Mouse (Mus musculus): ENCODE data around the gene Tinagl1.

Tinagl1 gene

GRCm38 (mm10) chr4:130175072-130175711, at the start of gene Tinagl1:
TSS of gene Tinagl1 (minus strand) at chr4:130175122.
- DNase-seq (ENCODE audit: low spot score in 2 of 2): no peak

- no peak for DNase-seq (ENCODE audit: low spot score in 2 of 2)
These were observed 49.1 kb upstream of the Tinagl1 start for GRCm38 (mm10) chr4:130224071-130224470.

- DNase-seq (ENCODE audit: low spot score in 2 of 2): no peak
These were observed 47.3 kb upstream of the Tinagl1 start, which contains the start of gene Gm853 for GRCm38 (mm10) chr4:130222179-130222578. TSS of gene Gm853 (minus strand) at chr4:130222401.

- no peak for DNase-seq (ENCODE audit: low spot score in 2 of 2)
These were observed 45.3 kb upstream of the Tinagl1 start for GRCm38 (mm10) chr4:130220176-130220575.

- DNase-seq (ENCODE audit: low spot score in 2 of 2): no peak
These were observed 40.5 kb upstream of the Tinagl1 start for GRCm38 (mm10) chr4:130215392-130215791.

- no peak for DNase-seq (ENCODE audit: low spot score in 2 of 2)
These were observed 38.9 kb upstream of the Tinagl1 start for GRCm38 (mm10) chr4:130213857-130214256.

- DNase-seq (ENCODE audit: low spot score in 2 of 2): no peak
These were observed 38.3 kb upstream of the Tinagl1 start for GRCm38 (mm10) chr4:130213197-130213596.

GRCm38 (mm10) chr4:130212421-130212820, 37.5 kb upstream of the Tinagl1 start:
- no peak for DNase-seq (ENCODE audit: low spot score in 2 of 2)

GRCm38 (mm10) chr4:130211870-130212269, 36.9 kb upstream of the Tinagl1 start:
- no peak for DNase-seq (ENCODE audit: low spot score in 2 of 2)

- peak; percentile 70 to 82 for DNase-seq (ENCODE audit: low spot score in 2 of 2)
These were observed 24.1 kb upstream of the Tinagl1 start for GRCm38 (mm10) chr4:130198694-130199670.

GRCm38 (mm10) chr4:130196542-130196941, 21.6 kb upstream of the Tinagl1 start:
- no peak for DNase-seq (ENCODE audit: low spot score in 2 of 2)

GRCm38 (mm10) chr4:130195924-130196323, 21.0 kb upstream of the Tinagl1 start:
- DNase-seq (ENCODE audit: low spot score in 2 of 2): no peak

- DNase-seq (ENCODE audit: low spot score in 2 of 2): no peak
These were observed 17.3 kb upstream of the Tinagl1 start for GRCm38 (mm10) chr4:130192266-130192665.

GRCm38 (mm10) chr4:130189606-130190005, 14.7 kb upstream of the Tinagl1 start:
- DNase-seq (ENCODE audit: low spot score in 2 of 2): no peak

- DNase-seq (ENCODE audit: low spot score in 2 of 2): peak; percentile 61 to 73
These were observed 13.9 kb upstream of the Tinagl1 start for GRCm38 (mm10) chr4:130188806-130189297.

GRCm38 (mm10) chr4:130186891-130187290, 12.0 kb upstream of the Tinagl1 start:
- DNase-seq (ENCODE audit: low spot score in 2 of 2): no peak

GRCm38 (mm10) chr4:130186450-130186849, 11.5 kb upstream of the Tinagl1 start:
- DNase-seq (ENCODE audit: low spot score in 2 of 2): no peak

- DNase-seq (ENCODE audit: low spot score in 2 of 2): no peak
These were observed 9.0 kb upstream of the Tinagl1 start for GRCm38 (mm10) chr4:130183879-130184278.

- DNase-seq (ENCODE audit: low spot score in 2 of 2): no peak
These were observed 8.1 kb upstream of the Tinagl1 start for GRCm38 (mm10) chr4:130183023-130183422.

GRCm38 (mm10) chr4:130181886-130182285, 7.0 kb upstream of the Tinagl1 start:
- DNase-seq (ENCODE audit: low spot score in 2 of 2): no peak

- DNase-seq (ENCODE audit: low spot score in 2 of 2): no peak
These were observed 6.1 kb upstream of the Tinagl1 start for GRCm38 (mm10) chr4:130180909-130181602.

GRCm38 (mm10) chr4:130179876-130180275, 5.0 kb upstream of the Tinagl1 start:
- no peak for DNase-seq (ENCODE audit: low spot score in 2 of 2)

All from spleen, postnatal 14 days (tissue).